ENCODE assay signal across 8 mouse cellular contexts in genomic region chr11:65806909-65807504, GRCm38 (mm10). TPM values are rescaled to one million over a fixed set of nuclear protein-coding genes. Genes with fewer than 3 reads are reported as not detected.
A peak's percentile ranks its signal among the peaks of the same experiment; 100 is the strongest.
DNase-seq lines count a peak whose midpoint lies in the region; ATAC-seq and TF ChIP-seq lines count a peak whose summit lies in the region.

Gene Zkscan6, plus strand, starts transcription at chr11:65807175.

- peaks cover 2% of the 10 kb centered on the region for H3K4me1 ChIP-seq in bone marrow, adult 2 months (ENCODE audit: control insufficient read depth, insufficient read depth, low read length)
- H3K4me1 ChIP-seq in embryonic facial prominence, embryonic 15.5 days = peaks cover 13% of the 10 kb centered on the region
- peaks cover 9% of the 10 kb centered on the region for H3K4me1 ChIP-seq in heart, embryonic 10.5 days
- H3K4me1 ChIP-seq in kidney, embryonic 15.5 days = peaks cover 15% of the 10 kb centered on the region; the same call in 1 of the 2 replicates

- DNase-seq in 416B (ENCODE audit: low read depth) (peak; percentile 92), liver (peak; percentile 97)
- peak; percentile 99 for DNase-seq in heart, embryonic 10.5 days (ENCODE audit: low spot score)
- DNase-seq in spleen, postnatal 4 days (ENCODE audit: low spot score in 2 of 2) = peak; percentile 88 to 89

- peak; percentile 97 for ATAC-seq in embryonic facial prominence, embryonic 15.5 days (ENCODE audit: insufficient number of reproducible peaks, low FRiP score, low TSS enrichment, low read depth)
- ATAC-seq in kidney, embryonic 15.5 days (replicated peaks; ENCODE audit: low FRiP score) = peak; percentile 98
- peak; percentile 86 for ATAC-seq in monocyte, adult 5-6 weeks (replicated peaks; ENCODE audit: insufficient number of reproducible peaks, low FRiP score, low TSS enrichment, poor library complexity, severe bottlenecking)

- peak within 1 kb of the TSS; percentile 96 for H3K4me3 ChIP-seq in bone marrow, adult 2 months (replicated peaks; ENCODE audit: control insufficient read depth, low read depth, low read length)
- H3K4me3 ChIP-seq in embryonic facial prominence, embryonic 15.5 days (replicated peaks) = peak within 1 kb of the TSS; percentile 72
- H3K4me3 ChIP-seq in heart, embryonic 10.5 days = peak within 1 kb of the TSS; percentile 85
- H3K4me3 ChIP-seq in kidney, embryonic 15.5 days (replicated peaks) = peak within 1 kb of the TSS; percentile 78

- peak within 1 kb of the TSS; percentile 60 for H3K9ac ChIP-seq in embryonic facial prominence, embryonic 15.5 days
- H3K9ac ChIP-seq in kidney, embryonic 15.5 days = peak within 1 kb of the TSS; percentile 71

- peak; percentile 84; the same call in 1 of the 2 replicates for TF ChIP-seq POLR2A in bone marrow, adult 2 months (IDR thresholded peaks at IDR 0.05; ENCODE audit: borderline replicate concordance, control insufficient read depth, low read depth, low read length)

- no peaks in the 10 kb centered on the region for H3K36me3 ChIP-seq in embryonic facial prominence, embryonic 15.5 days
- no peaks in the 10 kb centered on the region for H3K36me3 ChIP-seq in heart, embryonic 10.5 days
- no peaks in the 10 kb centered on the region for H3K36me3 ChIP-seq in kidney, embryonic 15.5 days

- H3K4me2 ChIP-seq in embryonic facial prominence, embryonic 15.5 days (replicated peaks) = peak within 1 kb of the TSS; percentile 88
- peak within 1 kb of the TSS; percentile 93 for H3K4me2 ChIP-seq in kidney, embryonic 15.5 days

- WGBS in bone marrow, adult 2 months = under 1% methylated on average over 58 of the region's 58 CpGs
- under 1% methylated on average over 58 of the region's 58 CpGs for WGBS in embryonic facial prominence, embryonic 15.5 days
- under 1% methylated on average over 58 of the region's 58 CpGs for WGBS in heart, embryonic 10.5 days
- under 1% methylated on average over 58 of the region's 58 CpGs for WGBS in kidney, embryonic 15.5 days

- TF ChIP-seq CTCF in bone marrow, adult 2 months (IDR thresholded peaks at IDR 0.05; ENCODE audit: control insufficient read depth, insufficient read depth, low read length) = no peak

- H3K27ac ChIP-seq in bone marrow, adult 2 months (ENCODE audit: control insufficient read depth, insufficient read depth, low read depth, low read length, poor library complexity) = peak within 1 kb of the TSS; percentile 99
- peak within 1 kb of the TSS; percentile 73 for H3K27ac ChIP-seq in embryonic facial prominence, embryonic 15.5 days (replicated peaks)
- H3K27ac ChIP-seq in heart, embryonic 10.5 days = peak within 1 kb of the TSS; percentile 93
- H3K27ac ChIP-seq in kidney, embryonic 15.5 days = peak within 1 kb of the TSS; percentile 96

- H3K9me3 ChIP-seq in embryonic facial prominence, embryonic 15.5 days (replicated peaks) = no peaks in the 10 kb centered on the region
- H3K9me3 ChIP-seq in heart, embryonic 10.5 days = no peaks in the 10 kb centered on the region
- no peaks in the 10 kb centered on the region for H3K9me3 ChIP-seq in kidney, embryonic 15.5 days (replicated peaks)

- no peaks in the 10 kb centered on the region for H3K27me3 ChIP-seq in embryonic facial prominence, embryonic 15.5 days
- H3K27me3 ChIP-seq in heart, embryonic 10.5 days (ENCODE audit: insufficient read depth, poor library complexity, severe bottlenecking) = no peaks in the 10 kb centered on the region
- H3K27me3 ChIP-seq in kidney, embryonic 15.5 days = no peaks in the 10 kb centered on the region

RNA-seq across cellular contexts. Expression of gene Zkscan6, which starts in this region (rescaled TPM):
- 7.3 and 16.2 TPM in 2 replicates for polyA plus RNA-seq in bone marrow, adult 2 months (2011; ENCODE audit: insufficient read depth, insufficient read length, low replicate concordance, missing spikeins)
- polyA plus RNA-seq in embryonic facial prominence, embryonic 15.5 days (2015; fragmentation: Nextera tagmentation; extraction: Ambion mirVana) = 14.1 and 14.8 TPM in 2 replicates
- polyA plus RNA-seq in heart, embryonic 10.5 days (2016; fragmentation: Nextera tagmentation; extraction: Ambion mirVana) = 10.9 and 12.0 TPM in 2 replicates
- polyA plus RNA-seq in kidney, embryonic 15.5 days (2015; fragmentation: Nextera tagmentation; extraction: Ambion mirVana) = 14.7 and 16.0 TPM in 2 replicates
- 32.9 to 38.3 TPM (median 37.8 TPM) in 3 replicates for total RNA-seq in monocyte, adult 5-6 weeks (2017)

Comparison
In these comparisons a context has a peak if more than half of its experiments do, and no peak if none do; other contexts are left out.
1. Peak in every context shown above with its lines: DNase-seq, ATAC-seq, H3K4me3 ChIP-seq and H3K27ac ChIP-seq.